ENCODE assay signal across 17 mouse cellular contexts in genomic region chr17:35103221-35103690, GRCm38 (mm10). TPM values are rescaled to one million over a fixed set of nuclear protein-coding genes. Genes with fewer than 3 reads are reported as not detected.
DNase-seq lines count a peak whose midpoint lies in the region; ATAC-seq and TF ChIP-seq lines count a peak whose summit lies in the region.
"Had no signal": no experiment of that assay in that cellular context is flagged by ENCODE, and none has a peak within 500 bp of the region (broad histone marks: within the 10 kb centered on the region; RNA-seq: fewer than 3 reads in every experiment).

No protein-coding gene starts in this region.

- DNase-seq in kidney, postnatal 0 days (ENCODE audit: low spot score) = peak; percentile 28
- no peak for DNase-seq in left cerebral cortex, postnatal 10 days (ENCODE audit: extremely low spot score in 1 of 2, low spot score in 2 of 2)
- DNase-seq in embryonic facial prominence, embryonic 10.5 days (ENCODE audit: low spot score) = no peak
- DNase-seq: heart, postnatal 36 days; lung, postnatal 14 days had no signal

- no peak overlapping the region for H3K4me2 ChIP-seq in hindbrain, embryonic 13.5 days
- no peak overlapping the region for H3K4me2 ChIP-seq in hindbrain, embryonic 16.5 days (ENCODE audit: low read length)
- H3K4me2 ChIP-seq in kidney, postnatal 0 days (ENCODE audit: low read length) = no peak overlapping the region

- intact Hi-C loops in left cerebral cortex, postnatal 10 days (cut with DNase I) = no loop called here

- no peaks in the 10 kb centered on the region for H3K9me3 ChIP-seq in hindbrain, embryonic 13.5 days
- H3K9me3 ChIP-seq in hindbrain, embryonic 16.5 days (ENCODE audit: control insufficient read depth, low read length) = no peaks in the 10 kb centered on the region
- H3K9me3 ChIP-seq in kidney, postnatal 0 days (replicated peaks; ENCODE audit: low read length) = no peaks in the 10 kb centered on the region
- no peaks in the 10 kb centered on the region for H3K9me3 ChIP-seq in embryonic facial prominence, embryonic 10.5 days
- H3K9me3 ChIP-seq: limb, embryonic 10.5 days had no signal

- H3K4me3 ChIP-seq in hindbrain, embryonic 13.5 days = no peak overlapping the region
- no peak overlapping the region for H3K4me3 ChIP-seq in hindbrain, embryonic 16.5 days (ENCODE audit: low read length)
- H3K4me3 ChIP-seq in kidney, postnatal 0 days (replicated peaks; ENCODE audit: low read depth, low read length) = no peak overlapping the region
- H3K4me3 ChIP-seq in embryonic facial prominence, embryonic 10.5 days = no peak overlapping the region; the same call in 1 of the 2 replicates
- H3K4me3 ChIP-seq: layer of hippocampus, adult 2 months; limb, embryonic 10.5 days had no signal

- WGBS in hindbrain, embryonic 13.5 days = 75% methylated on average over 6 of the region's 6 CpGs
- WGBS in hindbrain, embryonic 16.5 days = 70% methylated on average over 6 of the region's 6 CpGs
- 49% methylated on average over 6 of the region's 6 CpGs for WGBS in kidney, postnatal 0 days
- WGBS in embryonic facial prominence, embryonic 10.5 days = 74% methylated on average over 6 of the region's 6 CpGs

- TF ChIP-seq CTCF in kidney, postnatal 0 days (IDR thresholded peaks at IDR 0.05; ENCODE audit: low read depth) = no peak

- peak overlapping the region; percentile 24; the same call in 1 of the 2 replicates for H3K9ac ChIP-seq in hindbrain, embryonic 13.5 days
- H3K9ac ChIP-seq in hindbrain, embryonic 16.5 days (ENCODE audit: low read depth, low read length) = no peak overlapping the region
- no peak overlapping the region for H3K9ac ChIP-seq in kidney, postnatal 0 days (ENCODE audit: low read depth, low read length)

- H3K27me3 ChIP-seq in hindbrain, embryonic 13.5 days = no peaks in the 10 kb centered on the region
- no peaks in the 10 kb centered on the region for H3K27me3 ChIP-seq in hindbrain, embryonic 16.5 days (replicated peaks; ENCODE audit: control insufficient read depth, insufficient read depth, low read length)
- no peaks in the 10 kb centered on the region for H3K27me3 ChIP-seq in kidney, postnatal 0 days (ENCODE audit: insufficient read depth, low read length)
- no peaks in the 10 kb centered on the region for H3K27me3 ChIP-seq in embryonic facial prominence, embryonic 10.5 days (replicated peaks; ENCODE audit: low read depth, poor library complexity, severe bottlenecking)
- H3K27me3 ChIP-seq: CH12.LX had no signal

- H3K36me3 ChIP-seq in hindbrain, embryonic 13.5 days = peaks cover 61% of the 10 kb centered on the region
- peaks cover 44% of the 10 kb centered on the region for H3K36me3 ChIP-seq in hindbrain, embryonic 16.5 days (ENCODE audit: control insufficient read depth, insufficient read depth, low read length)
- peaks cover 45% of the 10 kb centered on the region for H3K36me3 ChIP-seq in kidney, postnatal 0 days (ENCODE audit: insufficient read depth, low read length)
- H3K36me3 ChIP-seq in embryonic facial prominence, embryonic 10.5 days (replicated peaks) = peaks cover 61% of the 10 kb centered on the region

- H3K27ac ChIP-seq in hindbrain, embryonic 13.5 days = no peak overlapping the region
- H3K27ac ChIP-seq in hindbrain, embryonic 16.5 days (ENCODE audit: low read depth, low read length) = no peak overlapping the region
- 0 out of 2 replicates have a peak overlapping the region, but pooled peaks have one; percentile 36 for H3K27ac ChIP-seq in kidney, postnatal 0 days
- no peak overlapping the region for H3K27ac ChIP-seq in embryonic facial prominence, embryonic 10.5 days (replicated peaks)
- H3K27ac ChIP-seq: layer of hippocampus, adult 2 months; limb, embryonic 10.5 days had no signal

- no peak for ATAC-seq in hindbrain, embryonic 13.5 days (ENCODE audit: low FRiP score)
- ATAC-seq in hindbrain, embryonic 16.5 days = no peak
- peak; percentile 58 for ATAC-seq in common myeloid progenitor, adult 5-6 weeks (replicated peaks; ENCODE audit: low read depth, poor library complexity, severe bottlenecking)
- ATAC-seq in kidney, postnatal 0 days (replicated peaks; ENCODE audit: low FRiP score, low read depth) = peak; percentile 44
- peak; percentile 29 for ATAC-seq in megakaryocyte-erythroid progenitor cell, adult 5-6 weeks (replicated peaks; ENCODE audit: low FRiP score, low TSS enrichment, poor library complexity, severe bottlenecking)
- ATAC-seq: midbrain, embryonic 16.5 days had no signal

- peaks cover 7% of the 10 kb centered on the region for H3K4me1 ChIP-seq in hindbrain, embryonic 13.5 days (replicated peaks)
- H3K4me1 ChIP-seq in hindbrain, embryonic 16.5 days (ENCODE audit: control insufficient read depth, insufficient read depth, low read depth, low read length) = peaks cover 3% of the 10 kb centered on the region
- H3K4me1 ChIP-seq in kidney, postnatal 0 days (replicated peaks; ENCODE audit: insufficient read depth, low read length) = peaks cover 13% of the 10 kb centered on the region; the same call in 1 of the 2 replicates
- H3K4me1 ChIP-seq in embryonic facial prominence, embryonic 10.5 days = peaks cover 13% of the 10 kb centered on the region

RNA-seq across cellular contexts. Expression of gene Ly6g5c, which starts 4.8 kb away (rescaled TPM):
- polyA plus RNA-seq in hindbrain, embryonic 13.5 days (2015; fragmentation: Nextera tagmentation; extraction: Ambion mirVana) = 0.36 TPM in 1 of 2 replicates, not detected in the other
- polyA plus RNA-seq in hindbrain, embryonic 16.5 days (2015; fragmentation: Nextera tagmentation; extraction: Ambion mirVana) = not detected in 2 replicates
- not detected in 2 replicates for total RNA-seq in common myeloid progenitor, adult 5-6 weeks (2017)
- not detected in 2 replicates for polyA plus RNA-seq in kidney, postnatal 0 days (2015; fragmentation: Nextera tagmentation; extraction: Ambion mirVana)
- not detected in 2 replicates for total RNA-seq in megakaryocyte-erythroid progenitor cell, adult 5-6 weeks (2014; fragmentation: Nextera tagmentation)
- not detected in 2 replicates for total RNA-seq in megakaryocyte-erythroid progenitor cell, adult 5-6 weeks (2017)
- total RNA-seq in left cerebral cortex, postnatal 10 days (2021) = not detected
- polyA plus RNA-seq in embryonic facial prominence, embryonic 10.5 days (2016; fragmentation: Nextera tagmentation; extraction: Ambion mirVana) = not detected in 2 replicates
- total RNA-seq: CH12.LX; heart, postnatal 36 days; layer of hippocampus, adult 2 months; neutrophil, adult 5-6 weeks had no signal
- polyA plus RNA-seq: cortical plate, adult 2 months; erythroblast, embryonic 14.5 days; limb, embryonic 10.5 days; midbrain, embryonic 16.5 days; thymus, postnatal 0 days had no signal

RNA-seq across cellular contexts. Expression of gene Ly6g5b, which starts 12.0 kb away (rescaled TPM):
- polyA plus RNA-seq in hindbrain, embryonic 13.5 days (2015; fragmentation: Nextera tagmentation; extraction: Ambion mirVana) = 1.1 and 1.9 TPM in 2 replicates
- 0.93 and 1.5 TPM in 2 replicates for polyA plus RNA-seq in hindbrain, embryonic 16.5 days (2015; fragmentation: Nextera tagmentation; extraction: Ambion mirVana)
- not detected in 2 replicates for total RNA-seq in common myeloid progenitor, adult 5-6 weeks (2017)
- 0.69 and 1.1 TPM in 2 replicates for polyA plus RNA-seq in kidney, postnatal 0 days (2015; fragmentation: Nextera tagmentation; extraction: Ambion mirVana)
- total RNA-seq in megakaryocyte-erythroid progenitor cell, adult 5-6 weeks (2014; fragmentation: Nextera tagmentation) = 0.42 and 1.1 TPM in 2 replicates
- 0.99 TPM in 1 of 2 replicates, not detected in the other for total RNA-seq in megakaryocyte-erythroid progenitor cell, adult 5-6 weeks (2017)
- total RNA-seq in left cerebral cortex, postnatal 10 days (2021) = under 1 TPM; 0.58 to 0.81 TPM
- 1.5 and 1.6 TPM in 2 replicates for polyA plus RNA-seq in embryonic facial prominence, embryonic 10.5 days (2016; fragmentation: Nextera tagmentation; extraction: Ambion mirVana)
- total RNA-seq: heart, postnatal 36 days had no signal

RNA-seq across cellular contexts. Expression of gene Abhd16a, which starts 14.2 kb away (rescaled TPM):
- polyA plus RNA-seq in hindbrain, embryonic 13.5 days (2015; fragmentation: Nextera tagmentation; extraction: Ambion mirVana) = 86.9 and 93.8 TPM in 2 replicates
- polyA plus RNA-seq in hindbrain, embryonic 16.5 days (2015; fragmentation: Nextera tagmentation; extraction: Ambion mirVana) = 113 and 115 TPM in 2 replicates
- 33.1 and 38.8 TPM in 2 replicates for total RNA-seq in common myeloid progenitor, adult 5-6 weeks (2017)
- 109 and 113 TPM in 2 replicates for polyA plus RNA-seq in kidney, postnatal 0 days (2015; fragmentation: Nextera tagmentation; extraction: Ambion mirVana)
- 62.9 and 76.7 TPM in 2 replicates for total RNA-seq in megakaryocyte-erythroid progenitor cell, adult 5-6 weeks (2014; fragmentation: Nextera tagmentation)
- 38.5 and 46.7 TPM in 2 replicates for total RNA-seq in megakaryocyte-erythroid progenitor cell, adult 5-6 weeks (2017)
- 10 to 100 TPM; 84.4 to 91.5 TPM for total RNA-seq in left cerebral cortex, postnatal 10 days (2021)
- 59.4 and 60.0 TPM in 2 replicates for polyA plus RNA-seq in embryonic facial prominence, embryonic 10.5 days (2016; fragmentation: Nextera tagmentation; extraction: Ambion mirVana)

RNA-seq across cellular contexts. Expression of gene Ly6g6f, which starts 17.8 kb away (rescaled TPM):
- 0.19 and 0.28 TPM in 2 replicates for polyA plus RNA-seq in hindbrain, embryonic 13.5 days (2015; fragmentation: Nextera tagmentation; extraction: Ambion mirVana)
- polyA plus RNA-seq in hindbrain, embryonic 16.5 days (2015; fragmentation: Nextera tagmentation; extraction: Ambion mirVana) = 0.22 TPM in 1 of 2 replicates, not detected in the other
- not detected in 2 replicates for total RNA-seq in common myeloid progenitor, adult 5-6 weeks (2017)
- polyA plus RNA-seq in kidney, postnatal 0 days (2015; fragmentation: Nextera tagmentation; extraction: Ambion mirVana) = not detected in 2 replicates
- total RNA-seq in megakaryocyte-erythroid progenitor cell, adult 5-6 weeks (2014; fragmentation: Nextera tagmentation) = not detected in 2 replicates
- total RNA-seq in megakaryocyte-erythroid progenitor cell, adult 5-6 weeks (2017) = not detected in 2 replicates
- not detected for total RNA-seq in left cerebral cortex, postnatal 10 days (2021)
- polyA plus RNA-seq in embryonic facial prominence, embryonic 10.5 days (2016; fragmentation: Nextera tagmentation; extraction: Ambion mirVana) = 0.51 and 0.62 TPM in 2 replicates
- total RNA-seq: heart, postnatal 36 days; neutrophil, adult 5-6 weeks had no signal
- polyA plus RNA-seq: midbrain, embryonic 16.5 days had no signal

RNA-seq across cellular contexts. Expression of gene Gpank1, which starts 18.0 kb away (rescaled TPM):
- 21.6 and 24.4 TPM in 2 replicates for polyA plus RNA-seq in hindbrain, embryonic 13.5 days (2015; fragmentation: Nextera tagmentation; extraction: Ambion mirVana)
- 20.7 and 23.7 TPM in 2 replicates for polyA plus RNA-seq in hindbrain, embryonic 16.5 days (2015; fragmentation: Nextera tagmentation; extraction: Ambion mirVana)
- 39.5 and 50.1 TPM in 2 replicates for total RNA-seq in common myeloid progenitor, adult 5-6 weeks (2017)
- polyA plus RNA-seq in kidney, postnatal 0 days (2015; fragmentation: Nextera tagmentation; extraction: Ambion mirVana) = 14.6 and 15.2 TPM in 2 replicates
- total RNA-seq in megakaryocyte-erythroid progenitor cell, adult 5-6 weeks (2014; fragmentation: Nextera tagmentation) = 30.4 and 31.5 TPM in 2 replicates
- 36.2 and 37.7 TPM in 2 replicates for total RNA-seq in megakaryocyte-erythroid progenitor cell, adult 5-6 weeks (2017)
- total RNA-seq in left cerebral cortex, postnatal 10 days (2021) = 10 to 100 TPM; 13.2 to 17.7 TPM
- 32.5 and 33.3 TPM in 2 replicates for polyA plus RNA-seq in embryonic facial prominence, embryonic 10.5 days (2016; fragmentation: Nextera tagmentation; extraction: Ambion mirVana)

Comparison
In these comparisons a context has a peak if more than half of its experiments do, and no peak if none do; other contexts are left out.
1. ATAC-seq: peak in common myeloid progenitor, adult 5-6 weeks (single experiment), kidney, postnatal 0 days (single experiment) and megakaryocyte-erythroid progenitor cell, adult 5-6 weeks (single experiment); none in hindbrain, embryonic 13.5 days (single experiment) and hindbrain, embryonic 16.5 days (single experiment).